Mouse (Mus musculus) heart, adult 9 months (tissue): ENCODE measurements around the gene Sik1.

Experiments used
- DNase-seq, 2 experiments: peaks; one replicate each; pipeline ENCODE4 v3.0.0; 2022; ENCODE audit warnings: low spot score in 2 of 2

Gene Sik1

DNA sequence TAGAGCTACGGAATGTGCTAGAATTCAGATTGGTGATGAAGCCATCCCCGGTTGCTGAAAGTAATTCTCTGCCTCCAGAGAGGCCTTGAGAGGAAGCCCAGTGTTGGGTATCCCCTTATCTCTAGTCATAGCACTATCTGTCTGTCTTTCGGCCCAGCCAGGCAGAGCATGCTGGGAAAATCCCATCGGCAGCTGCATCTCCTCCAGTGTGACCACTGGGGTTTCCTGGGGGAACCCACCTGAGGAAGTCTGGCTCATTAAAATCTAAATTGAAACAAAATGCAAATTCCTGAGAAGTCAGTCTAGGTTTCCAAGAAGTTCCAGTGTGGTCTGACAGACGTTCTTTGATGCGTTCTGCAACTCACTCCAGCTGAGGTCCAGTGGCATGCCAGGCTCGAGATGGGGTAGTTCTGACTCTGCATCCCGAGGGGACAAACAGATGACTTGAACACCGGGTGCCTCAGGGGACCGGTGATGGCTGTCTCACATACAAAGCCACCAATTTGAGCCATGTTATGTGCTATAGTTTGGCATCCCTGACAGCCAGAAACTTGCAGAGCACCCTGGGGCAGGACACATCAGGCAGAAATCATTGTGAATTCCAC, 19.8 kb upstream of the Sik1 start:
- no peak for DNase-seq

DNA sequence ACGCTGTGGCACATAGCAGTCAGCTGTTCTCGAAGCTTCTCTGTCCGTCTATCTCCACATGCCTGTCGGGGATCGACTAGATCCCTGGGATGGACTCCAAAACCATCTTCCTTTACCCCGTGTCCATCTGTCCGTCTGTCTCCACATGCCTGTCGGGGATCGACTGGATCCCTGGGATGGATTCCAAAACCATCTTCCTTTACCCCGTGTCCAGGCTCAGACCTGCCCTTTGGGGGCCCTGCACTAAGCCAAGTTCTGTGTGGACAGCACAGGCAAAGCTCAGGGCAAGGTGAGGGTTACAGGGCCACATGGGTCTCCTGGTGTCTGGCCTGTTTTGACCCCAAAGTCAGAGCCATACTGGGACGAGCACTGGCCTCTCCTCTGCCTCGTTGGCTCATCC, 19.1 kb upstream of the Sik1 start:
- no peak for DNase-seq

DNA sequence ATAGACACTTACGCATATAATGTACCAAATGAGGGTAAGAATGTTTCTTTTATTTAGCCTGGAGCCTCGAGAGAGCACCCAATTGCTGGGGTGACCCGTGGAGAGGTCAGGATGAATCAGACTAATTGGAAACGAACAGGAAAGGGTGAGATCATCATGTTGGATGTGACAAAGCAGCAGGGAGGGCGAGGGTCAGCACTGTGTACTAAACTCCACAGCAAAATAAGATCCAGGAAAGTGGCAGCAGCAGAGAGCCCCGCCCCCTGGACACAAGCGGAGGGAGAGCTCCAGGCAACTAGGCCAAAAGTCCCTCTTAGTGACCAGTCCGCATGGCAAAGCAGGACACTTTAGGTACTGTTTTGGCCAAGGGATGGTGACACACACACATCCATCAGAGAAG, 18.4 kb upstream of the Sik1 start:
- DNase-seq: peak; percentile 84

DNA sequence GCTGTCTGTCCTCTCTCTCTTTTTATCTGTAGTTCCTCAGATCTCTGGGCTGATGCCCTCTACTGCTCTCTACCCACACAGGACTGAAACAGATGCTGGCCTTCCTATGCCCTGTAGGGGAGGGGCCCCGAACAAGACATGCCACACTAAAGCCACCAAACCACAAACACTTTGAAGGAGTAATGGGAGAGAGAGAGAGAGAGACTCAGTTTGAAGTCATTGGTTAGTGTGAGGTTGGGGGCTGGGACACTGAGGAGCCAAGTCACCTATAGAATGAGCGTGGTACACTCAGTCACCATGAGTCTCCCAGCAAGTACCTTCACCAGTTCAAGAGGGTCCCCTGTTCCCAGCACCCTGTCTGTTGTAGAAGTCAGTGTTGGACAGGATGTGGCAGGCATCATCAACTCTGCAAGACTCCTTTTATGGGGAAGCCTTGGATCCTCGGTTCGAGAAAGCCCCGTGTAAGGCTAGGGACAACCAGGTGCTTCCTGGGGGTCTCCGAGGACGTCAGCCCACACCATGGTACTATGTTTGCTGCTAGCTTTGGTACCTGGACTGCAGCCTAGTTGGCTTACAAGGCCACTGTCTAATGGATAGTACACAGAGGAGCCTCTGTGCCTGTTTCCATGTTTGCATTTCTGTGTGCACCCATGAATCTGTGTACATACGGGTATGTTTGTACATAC, 17.7 kb upstream of the Sik1 start:
- no peak for DNase-seq

DNA sequence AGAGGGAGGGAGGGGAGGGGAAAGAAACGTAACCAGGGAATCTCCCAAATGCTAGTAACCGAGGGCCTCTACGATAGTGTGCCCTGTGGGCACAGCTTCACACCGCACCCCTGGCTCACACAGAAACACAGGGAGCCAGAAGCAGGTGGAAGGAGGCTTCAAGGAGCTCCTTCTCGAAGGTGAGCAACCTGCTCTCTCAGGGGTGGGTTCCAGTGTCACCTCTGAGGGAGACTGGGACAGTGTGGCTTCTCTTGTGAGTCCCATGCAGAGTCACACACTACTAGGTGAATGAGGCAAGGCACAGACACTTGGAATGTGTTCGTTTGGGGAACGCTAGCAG, 17.2 kb upstream of the Sik1 start:
- no peak for DNase-seq

DNA sequence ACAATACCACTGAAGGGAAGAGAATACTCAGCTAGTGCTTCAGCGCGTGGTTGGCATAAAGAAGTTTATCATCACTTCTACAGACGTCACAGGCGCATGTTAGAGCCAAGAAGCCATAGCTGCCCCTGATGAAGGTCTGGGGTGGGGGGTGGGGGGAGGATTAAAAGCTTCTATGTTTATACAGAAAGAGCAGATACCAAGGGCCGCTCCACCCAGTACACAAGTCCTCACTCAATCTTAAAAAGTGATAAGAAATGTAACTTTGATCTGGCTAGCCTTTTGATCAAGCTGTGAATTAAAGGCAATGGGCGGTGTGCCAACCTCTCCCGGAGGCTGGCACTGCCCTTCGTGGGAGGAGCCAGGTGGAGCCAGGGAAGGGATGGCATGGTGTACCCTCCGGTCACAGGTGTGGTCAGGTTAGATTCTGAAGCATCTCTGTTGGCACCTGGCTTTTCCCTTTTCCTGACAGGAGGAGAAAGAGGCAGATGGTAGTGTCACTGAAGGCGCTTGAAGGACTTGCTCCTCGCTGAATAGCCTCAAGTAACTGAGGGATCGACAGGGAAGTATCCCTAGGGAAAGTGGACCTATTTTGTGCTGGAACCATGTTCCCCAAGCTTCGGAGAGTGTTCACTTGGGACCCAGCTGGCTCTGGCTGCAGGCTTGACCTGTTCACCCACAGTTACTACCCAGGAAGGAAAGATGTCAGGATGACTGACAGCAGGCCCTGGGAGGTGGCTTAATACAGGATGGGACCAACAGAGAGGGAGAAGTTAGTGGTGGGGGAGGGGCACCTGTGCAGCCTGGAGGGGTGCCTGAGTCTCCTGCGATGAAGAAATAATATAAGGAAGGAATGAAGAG, 16.6 kb upstream of the Sik1 start:
- DNase-seq: no peak

DNA sequence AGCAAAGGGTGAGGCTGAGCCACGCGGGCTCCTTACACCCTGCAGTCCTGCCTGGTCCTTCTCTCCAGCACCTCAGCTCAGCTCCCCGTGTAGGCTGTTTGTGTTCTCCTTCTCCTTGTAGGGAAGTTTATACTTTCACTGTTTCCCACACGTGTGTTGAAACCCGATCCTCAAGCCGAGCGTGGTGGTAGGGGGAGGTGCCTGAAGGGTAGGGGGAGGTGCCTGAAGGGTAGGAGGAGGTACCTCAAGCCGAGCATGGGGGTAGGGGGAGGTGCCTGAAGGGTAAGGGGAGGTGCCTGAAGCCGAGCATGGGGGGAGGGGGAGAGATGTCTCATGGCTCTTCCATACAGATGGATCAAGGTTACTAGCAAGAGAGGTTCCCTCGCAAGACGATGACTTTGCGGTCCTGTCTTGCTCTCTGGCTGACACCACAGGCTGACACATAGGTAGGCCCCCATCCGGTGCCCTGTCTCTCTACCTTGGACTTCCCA, 15.4 kb upstream of the Sik1 start:
- DNase-seq: no peak

DNA sequence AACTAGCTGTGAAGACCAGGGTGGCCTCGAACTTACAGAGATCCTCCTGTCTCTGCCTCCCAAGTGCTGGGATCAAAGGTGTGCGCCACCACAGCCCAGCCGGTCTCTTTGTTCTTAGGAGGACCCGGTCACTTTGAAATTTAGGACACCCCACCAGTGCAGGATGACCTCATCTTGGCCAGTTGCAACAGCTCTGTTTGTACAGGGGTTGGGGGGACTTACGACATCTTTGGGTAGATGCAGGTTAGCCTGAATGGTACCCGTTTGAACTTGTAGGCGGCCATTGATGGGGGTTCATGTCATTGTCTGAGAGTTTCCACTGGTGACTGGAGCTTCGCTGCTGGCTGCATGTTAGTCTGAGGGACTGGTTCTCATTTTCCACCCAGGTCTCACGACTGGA, 14.8 kb upstream of the Sik1 start:
- no peak for DNase-seq

DNA sequence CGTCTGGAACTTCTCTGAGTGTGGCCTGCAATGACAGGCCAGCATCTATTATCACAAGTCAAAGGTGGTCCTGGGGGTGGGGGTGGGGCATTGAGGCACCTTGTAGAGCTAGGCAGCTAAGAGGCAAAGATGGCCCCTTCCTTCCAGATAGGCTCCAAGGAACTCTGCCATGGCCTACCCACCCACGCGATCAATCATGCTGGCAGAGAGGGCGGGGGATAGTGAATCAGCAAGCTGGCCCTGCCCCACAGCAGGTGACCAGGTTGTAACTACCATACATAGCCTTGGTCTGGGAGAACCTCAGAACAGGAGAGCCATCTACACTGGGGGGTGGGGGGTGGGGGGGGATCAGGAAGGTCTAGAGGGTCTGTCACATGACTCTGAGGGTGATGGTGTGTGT, 12.5 kb upstream of the Sik1 start:
- DNase-seq: no peak

DNA sequence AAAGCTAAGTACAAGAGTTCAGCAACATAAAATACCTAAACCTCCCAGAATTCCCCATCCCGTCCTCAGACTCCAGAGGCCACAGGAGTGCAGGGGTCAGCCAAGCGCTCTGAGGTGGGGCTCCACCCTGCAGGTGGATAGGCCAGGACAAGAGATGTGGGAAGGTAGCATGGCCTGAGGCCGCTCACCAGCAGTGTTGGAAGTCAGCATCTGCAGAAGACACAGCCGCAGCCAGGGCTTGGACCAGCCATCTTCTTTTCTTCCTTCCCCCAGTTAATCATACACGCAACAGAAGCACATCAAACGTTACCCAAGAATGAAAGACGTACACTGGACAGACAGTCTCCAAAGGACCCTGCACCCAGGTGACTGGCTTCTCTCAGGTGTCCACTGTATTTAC, 11.5 kb upstream of the Sik1 start:
- DNase-seq: no peak

DNA sequence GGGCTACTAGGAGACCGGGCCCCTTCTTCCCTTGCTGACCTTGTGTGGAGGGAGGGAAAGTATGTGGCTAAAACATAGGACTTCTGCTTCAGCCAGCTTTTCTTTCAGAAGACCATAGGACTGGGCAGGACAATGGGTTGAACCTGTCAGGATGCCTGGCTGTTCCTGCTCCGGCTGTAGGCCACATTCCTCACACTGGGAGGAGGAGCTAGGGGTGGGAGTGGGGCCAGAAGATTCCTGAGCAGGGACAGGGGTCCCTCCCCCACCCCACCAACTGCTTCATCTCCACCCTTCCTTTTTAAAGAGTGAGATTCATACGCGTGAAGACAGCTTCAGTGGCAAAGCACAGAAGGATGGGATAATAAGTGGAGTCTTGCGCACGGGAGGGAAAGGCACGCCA, 10.0 kb upstream of the Sik1 start:
- no peak for DNase-seq

DNA sequence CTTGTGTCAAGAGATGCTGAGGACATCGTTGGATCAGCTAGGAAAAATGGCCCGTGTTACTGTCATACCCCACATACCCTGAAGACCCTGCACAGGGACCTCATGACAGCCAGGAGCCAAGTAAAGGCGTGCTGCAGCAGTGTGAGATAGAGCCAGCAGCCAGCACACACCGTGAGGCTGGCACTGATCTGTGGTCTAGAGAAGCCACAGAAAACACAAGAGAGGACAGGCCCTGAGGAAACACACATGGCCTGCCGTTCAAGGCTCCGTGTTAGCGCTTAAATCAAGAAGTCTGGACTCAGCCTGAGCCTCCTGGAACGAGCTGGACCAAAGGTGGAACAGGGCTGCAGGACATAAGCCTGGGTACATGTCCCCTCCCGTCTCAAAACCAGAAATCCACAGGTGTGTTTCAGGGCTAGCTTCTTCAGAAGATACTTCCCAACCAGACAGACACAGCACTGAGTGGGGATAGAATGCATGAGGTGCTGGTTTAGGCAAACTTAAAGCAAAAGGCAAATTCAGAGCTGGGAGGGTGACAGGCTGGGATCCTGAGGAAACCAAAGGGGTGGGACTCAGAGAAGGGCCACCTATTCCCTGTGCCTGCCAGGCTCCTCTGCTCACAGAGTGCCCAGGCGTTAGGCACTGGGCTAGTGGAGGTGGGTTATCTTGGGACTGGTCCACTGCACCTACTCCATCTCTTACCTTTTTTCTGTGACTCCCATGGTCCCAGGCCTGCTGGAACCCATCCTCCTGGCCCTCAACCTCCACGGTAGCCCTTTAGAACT, 9.3 kb upstream of the Sik1 start:
- DNase-seq: no peak

DNA sequence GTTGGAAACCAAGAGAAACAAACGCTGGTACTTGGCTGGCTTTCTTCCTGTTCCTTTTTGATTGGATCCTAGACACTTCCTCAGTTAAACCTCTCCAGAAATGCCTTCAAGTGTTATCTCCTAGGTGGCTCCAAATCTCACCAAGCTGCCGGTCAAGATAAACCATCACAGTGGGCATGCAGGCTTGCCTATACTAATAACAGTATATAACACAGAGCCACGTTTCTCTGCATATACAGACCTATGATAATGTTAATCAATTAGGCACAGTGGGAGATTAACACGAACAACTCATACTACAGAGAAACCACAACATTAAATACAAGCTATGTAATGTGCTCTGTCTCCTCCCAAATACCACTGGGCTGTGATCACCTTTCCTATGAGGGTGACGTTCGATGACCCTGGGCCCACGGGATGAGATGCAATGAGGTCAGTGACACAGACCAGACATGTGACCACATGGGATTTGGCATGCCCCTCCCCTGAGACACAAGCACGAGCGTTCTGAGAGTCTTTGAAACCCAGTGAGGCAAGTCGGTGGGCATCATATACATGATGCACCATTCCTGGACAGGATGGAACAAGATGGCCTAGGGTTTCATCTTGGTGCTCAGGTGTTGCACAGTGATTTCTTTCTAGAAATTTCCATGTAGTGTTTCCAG, 7.7 kb upstream of the Sik1 start:
- no peak for DNase-seq

DNA sequence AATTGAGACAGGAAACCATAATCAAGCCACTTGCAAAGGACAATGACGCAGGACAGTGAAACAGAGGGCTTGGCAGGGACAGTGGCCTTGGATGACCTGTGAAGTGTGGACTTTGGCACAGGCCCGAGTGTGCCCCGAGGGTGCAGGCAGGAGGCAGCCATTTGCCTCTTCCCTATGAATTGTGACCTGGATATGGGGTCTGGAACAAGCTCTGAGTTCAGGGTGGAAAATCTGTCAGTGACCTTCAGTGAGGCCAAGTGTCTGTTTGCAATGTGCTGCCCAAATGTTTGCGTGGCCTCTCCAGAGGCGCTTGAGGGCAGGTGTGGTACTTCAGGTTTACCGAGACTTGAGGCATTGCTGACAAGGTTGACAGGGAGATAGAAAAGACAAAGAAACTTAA, 6.5 kb upstream of the Sik1 start:
- DNase-seq: no peak

DNA sequence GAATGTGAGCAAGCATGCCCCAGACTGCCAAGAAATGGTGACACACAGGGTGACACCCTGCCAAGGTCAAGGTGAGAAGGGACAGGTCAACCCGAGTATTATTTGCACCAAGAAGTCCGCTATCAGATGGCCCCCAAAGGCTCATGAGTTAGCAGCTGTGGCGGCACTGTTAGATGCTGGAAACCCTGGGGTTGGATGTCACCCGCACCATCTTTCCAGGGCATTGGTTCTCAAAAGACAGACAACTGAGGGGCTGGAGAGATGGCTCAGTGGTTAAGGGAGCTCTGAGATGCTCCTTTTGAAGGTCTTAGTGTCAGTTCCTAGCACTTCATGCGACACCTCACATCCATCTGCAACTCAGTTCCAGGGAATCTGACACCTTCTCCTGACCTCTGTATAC, 6.1 kb upstream of the Sik1 start:
- DNase-seq: no peak

DNA sequence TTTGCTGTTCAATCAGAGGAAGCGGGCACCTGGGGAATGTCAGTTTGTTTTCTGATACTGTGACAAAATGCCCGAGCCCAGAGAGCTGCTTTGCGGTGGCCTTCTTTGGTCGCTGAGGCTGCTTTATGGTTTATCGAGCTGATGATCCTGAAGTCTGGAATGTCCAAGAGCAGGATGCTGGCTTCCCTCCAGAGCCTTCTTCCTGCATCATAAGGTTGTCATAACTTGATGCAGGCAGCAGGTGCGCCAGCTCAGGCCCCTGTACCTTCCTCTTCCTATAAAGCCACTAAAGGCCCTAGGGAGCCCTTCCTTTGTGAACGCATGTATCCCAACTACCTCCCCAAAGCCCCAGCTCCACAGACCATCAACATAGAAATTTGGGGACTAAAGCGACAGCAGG, 5.3 kb upstream of the Sik1 start:
- DNase-seq: no peak

DNA sequence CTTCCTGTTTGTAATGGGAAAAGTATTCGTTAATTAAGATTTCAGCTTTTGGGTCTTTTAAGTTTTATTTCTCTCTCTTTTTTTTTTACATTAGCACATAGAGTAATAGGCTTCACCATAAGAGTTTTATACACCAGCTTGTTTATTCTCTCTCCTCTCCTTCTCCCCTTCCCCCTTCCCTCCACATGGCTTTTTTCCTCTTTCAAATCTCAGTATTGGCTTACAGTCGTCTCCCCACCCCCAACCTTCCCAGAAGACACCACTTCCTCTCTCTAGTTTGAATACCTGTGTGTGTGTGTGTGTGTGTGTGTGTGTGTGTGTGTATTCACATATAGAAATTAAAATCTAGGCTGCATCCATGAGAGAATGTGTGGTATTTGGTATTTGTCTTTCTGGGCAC, 3.8 kb upstream of the Sik1 start:
- DNase-seq: no peak

DNA sequence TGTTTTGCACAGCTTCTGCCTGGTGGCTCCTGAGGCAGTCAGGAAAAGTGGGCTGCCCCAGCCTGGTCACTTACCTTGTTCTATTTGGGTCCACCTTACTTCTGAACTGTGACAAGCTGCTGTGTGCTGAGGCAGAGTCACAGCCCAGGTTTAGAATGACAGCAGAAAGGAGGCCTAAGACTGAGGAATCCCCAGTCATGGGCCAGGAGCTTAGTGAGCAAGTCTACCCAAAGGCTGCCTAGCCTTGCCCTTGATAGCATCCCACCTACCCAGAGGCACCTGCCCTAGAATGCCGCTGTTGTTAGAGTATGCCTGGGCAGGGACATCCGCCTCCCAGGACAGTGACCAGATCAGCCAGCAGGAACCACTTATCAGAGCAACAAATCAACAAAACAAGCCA, 3.2 kb upstream of the Sik1 start:
- DNase-seq: no peak

DNA sequence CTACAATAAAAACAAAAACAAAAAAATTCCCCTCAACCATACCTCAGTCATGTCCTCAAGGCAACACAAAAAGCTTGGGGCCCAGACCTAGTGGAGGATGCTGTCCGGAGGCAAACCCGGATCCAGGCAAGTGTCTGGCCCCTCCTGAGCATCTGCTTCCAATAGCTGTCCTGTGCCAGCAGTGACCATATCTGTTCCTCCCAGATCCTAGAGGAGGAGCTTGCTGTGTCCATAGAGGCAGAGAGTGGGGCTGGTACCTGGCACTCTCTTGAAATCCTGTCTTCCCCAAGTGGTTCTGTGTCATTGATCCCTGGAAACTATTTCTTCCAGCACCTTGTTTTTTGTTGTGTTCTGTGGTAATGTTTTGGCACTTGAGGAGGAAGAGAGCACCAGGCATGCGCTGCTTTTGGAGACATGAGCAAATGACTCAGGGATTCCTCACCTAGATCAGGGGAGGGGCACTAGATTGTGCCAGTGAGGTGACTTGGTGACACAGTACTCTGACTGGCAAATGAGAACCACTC, 2.4 kb upstream of the Sik1 start:
- no peak for DNase-seq

DNA sequence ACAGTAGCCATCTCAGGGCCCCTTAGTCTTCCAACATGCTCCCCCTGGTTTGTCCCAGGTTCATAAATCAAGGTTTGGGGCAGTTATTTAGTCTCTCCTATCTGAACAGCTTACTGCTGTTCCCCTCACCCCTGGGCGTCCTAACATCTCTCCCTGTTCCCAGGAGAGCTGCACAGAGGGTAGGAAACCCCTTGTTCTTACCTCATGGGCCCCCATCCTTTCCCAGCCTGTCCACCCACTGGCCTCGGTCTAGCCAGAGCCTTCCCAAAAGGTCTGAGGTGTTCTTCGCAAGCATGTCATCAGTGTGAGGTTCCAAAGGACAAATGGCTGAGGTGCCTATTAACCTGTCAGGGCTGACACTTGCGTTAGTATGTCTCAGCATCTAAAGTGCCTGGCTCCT, 1.6 kb upstream of the Sik1 start:
- DNase-seq: no peak

DNA sequence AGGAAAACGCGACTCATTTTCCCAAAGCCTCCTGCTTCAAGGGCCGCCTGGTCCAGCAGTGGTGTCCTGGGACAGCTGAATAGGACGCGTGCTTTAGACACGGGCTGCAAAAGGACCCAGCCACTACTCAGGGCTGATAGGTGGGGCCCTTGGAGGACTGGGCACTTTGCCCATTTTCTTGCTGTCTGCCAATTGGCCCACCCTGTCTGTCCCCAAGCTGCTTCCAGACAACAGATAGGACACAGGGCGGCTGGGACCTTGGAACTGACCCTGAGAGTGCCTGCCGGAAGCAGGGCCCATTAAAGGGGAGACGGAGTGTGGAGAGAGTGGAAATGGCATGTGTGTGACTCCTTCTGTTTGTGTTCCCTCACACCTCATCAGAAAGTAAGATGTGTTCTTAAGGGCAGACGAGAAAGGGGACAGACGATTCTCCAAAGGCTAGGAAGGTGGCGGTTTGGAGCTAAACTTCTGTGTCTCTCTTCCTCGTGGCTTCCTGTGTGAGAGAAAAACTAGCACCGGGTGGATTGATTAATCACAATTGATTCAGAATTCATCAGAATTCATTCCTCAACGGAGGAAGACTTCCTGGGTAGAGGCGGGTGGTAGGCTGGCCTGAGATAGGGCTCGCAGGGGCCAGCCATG, 1.0 kb upstream of the Sik1 start:
- DNase-seq: peak; percentile 95 to 96
